Mouse (Mus musculus) left cerebral cortex, postnatal 10 days (tissue): ENCODE measurements around the gene Pak4. TPM values are rescaled to one million over a fixed set of nuclear protein-coding genes. Genes with fewer than 3 reads are reported as not detected.

Experiments used
- DNase-seq, 2 experiments: peaks; one replicate each; pipeline ENCODE4 v3.0.0; 2021 to 2022; ENCODE audit warnings: low spot score in 2 of 2, mixed read lengths in 1 of 2; ENCODE audit errors: extremely low spot score in 1 of 2
- intact Hi-C: fragments of 180-260 bp; cut with DNase I; formaldehyde crosslinking; loops from one replicate; pipeline ENCODE4 v1.15.1; 2025
- total RNA-seq, 2 experiments: library from RNA; stranded (reverse); gene quantifications; 2 replicates each; pipeline ENCODE4 v1.2.3; 2021

Pak4 gene
- total RNA-seq, 2 experiments from 2014 or later, result 7.7 to 8.2 TPM

GRCm38 (mm10) chr7:28595751-28596435 lies 2.1 kb downstream of the Pak4 start:
- intact Hi-C loops, result no loop called here
- DNase-seq, result no peak

- intact Hi-C loops, result no loop called here
- DNase-seq, result peak in 1 of 2 experiments; percentile 49
Measured at GRCm38 (mm10) chr7:28593206-28594111, 4.5 kb downstream of the Pak4 start.

- DNase-seq, result no peak
- intact Hi-C loops, result no loop called here
Measured at GRCm38 (mm10) chr7:28591862-28592261, 6.1 kb downstream of the Pak4 start.

- DNase-seq, result peak in 1 of 2 experiments; percentile 55
- intact Hi-C loops, result no loop called here
Measured at GRCm38 (mm10) chr7:28587644-28588043, 10.3 kb downstream of the Pak4 start.

GRCm38 (mm10) chr7:28586663-28587411 lies 11.1 kb downstream of the Pak4 start:
- intact Hi-C loops, result no loop called here
- DNase-seq, result peak in 1 of 2 experiments; percentile 52

- intact Hi-C loops, result no loop called here
Measured at GRCm38 (mm10) chr7:28585001-28585400, 13.0 kb downstream of the Pak4 start.

GRCm38 (mm10) chr7:28584468-28584867 lies 13.5 kb downstream of the Pak4 start:
- intact Hi-C loops, result no loop called here
- no peak for DNase-seq

More at GRCm38 (mm10) chr7:28585001-28585400, 13.0 kb downstream of the Pak4 start:
- DNase-seq, result no peak

- DNase-seq, result peak in 1 of 2 experiments; percentile 20
- intact Hi-C loops, result no loop called here
Measured at GRCm38 (mm10) chr7:28583570-28584344, 14.2 kb downstream of the Pak4 start.

- intact Hi-C loops, result no loop called here
- no peak for DNase-seq
Measured at GRCm38 (mm10) chr7:28582841-28583240, 15.1 kb downstream of the Pak4 start.

GRCm38 (mm10) chr7:28581721-28582120 lies 16.3 kb downstream of the Pak4 start:
- no peak for DNase-seq
- intact Hi-C loops, result no loop called here

GRCm38 (mm10) chr7:28579826-28580225 lies 18.2 kb downstream of the Pak4 start:
- peak in 1 of 2 experiments; percentile 27 for DNase-seq
- intact Hi-C loops, result no loop called here

- DNase-seq, result no peak
- intact Hi-C loops, result no loop called here
Measured at GRCm38 (mm10) chr7:28578543-28579053, 19.4 kb downstream of the Pak4 start.

- intact Hi-C loops, result no loop called here
Measured at GRCm38 (mm10) chr7:28577826-28578542, 20.0 kb downstream of the Pak4 start.

GRCm38 (mm10) chr7:28576271-28576914 lies 21.6 kb downstream of the Pak4 start:
- intact Hi-C loops, result no loop called here
- peak in 1 of 2 experiments; percentile 74 for DNase-seq

More at GRCm38 (mm10) chr7:28577826-28578542, 20.0 kb downstream of the Pak4 start:
- DNase-seq, result no peak

- peak in 1 of 2 experiments; percentile 25 for DNase-seq
Measured at GRCm38 (mm10) chr7:28575597-28575996, 22.4 kb downstream of the Pak4 start.

GRCm38 (mm10) chr7:28573236-28573635 lies 24.7 kb downstream of the Pak4 start:
- intact Hi-C loops, result no loop called here
- DNase-seq, result no peak

More at GRCm38 (mm10) chr7:28575597-28575996, 22.4 kb downstream of the Pak4 start:
- intact Hi-C loops, result no loop called here

GRCm38 (mm10) chr7:28572689-28573088 lies 25.3 kb downstream of the Pak4 start:
- intact Hi-C loops, result no loop called here
- DNase-seq, result no peak
